Mouse (Mus musculus) midbrain, embryonic 14.5 days (tissue): Measurements from ENCODE around the gene Eif2b1. TPM values are rescaled to one million over a fixed set of nuclear protein-coding genes. Genes with fewer than 3 reads are reported as not detected.
"Not testable (repeated sequence)": the region's sequence is repeated elsewhere in the genome, so short reads cannot be mapped to it uniquely, and the experiment has no call there.

ENCODE experiments used
- ATAC-seq: fragments of 200-750 bp; cut with Nextera tagmentation; 2 replicates; pipeline ENCODE4 v1.8.0; 2017; ENCODE audit warnings: moderate number of reproducible peaks, moderate library complexity; ENCODE audit not compliant: low FRiP score, low TSS enrichment
- DNase-seq: peaks from one replicate; pipeline ENCODE4 v3.0.0-alpha.2; 2015
- H3K27ac ChIP-seq: fragments of 300-500 bp; sonication (generic); replicated peaks from 2 replicates; pipeline ENCODE4 v1.5.1; 2014; ENCODE audit warnings: mild to moderate bottlenecking, low read depth, low read length, moderate library complexity
- H3K27me3 ChIP-seq: fragments of 300-500 bp; sonication (generic); 2 replicates; pipeline ENCODE4 v1.6.1; 2014; ENCODE audit warnings: low read length, control low read depth, mixed read lengths; ENCODE audit not compliant: control insufficient read depth, insufficient read depth
- H3K36me3 ChIP-seq: fragments of 300-500 bp; sonication (generic); 2 replicates; pipeline ENCODE4 v1.6.1; 2014; ENCODE audit warnings: low read length, control low read depth; ENCODE audit not compliant: control insufficient read depth, insufficient read depth
- H3K4me1 ChIP-seq: fragments of 300-500 bp; sonication (generic); 2 replicates; pipeline ENCODE4 v1.6.1; 2014; ENCODE audit warnings: mild to moderate bottlenecking, antibody characterized with exemption, low read length, control low read depth; ENCODE audit not compliant: control insufficient read depth, insufficient read depth
- H3K4me2 ChIP-seq: fragments of 300-500 bp; sonication (generic); 2 replicates; pipeline ENCODE4 v1.6.1; 2014; ENCODE audit warnings: mild to moderate bottlenecking, low read length, moderate library complexity
- H3K4me3 ChIP-seq: fragments of 300-500 bp; sonication (generic); replicated peaks from 2 replicates; pipeline ENCODE4 v1.5.1; 2014; ENCODE audit warnings: low read depth, low read length
- H3K9ac ChIP-seq: fragments of 300-500 bp; sonication (generic); replicated peaks from 2 replicates; pipeline ENCODE4 v1.6.1; 2014; ENCODE audit warnings: mild to moderate bottlenecking, low read length, moderate library complexity
- H3K9me3 ChIP-seq: fragments of 300-500 bp; sonication (generic); 2 replicates; pipeline ENCODE4 v1.6.1; 2016; ENCODE audit warnings: low read length, control low read depth, mixed read lengths; ENCODE audit not compliant: control insufficient read depth
- WGBS: fragments of 180-500 bp; shearing (Covaris S2); extraction: QIAGEN DNeasy Blood & Tissue Kit; methylation state at CpG from one replicate; pipeline ENCODE4 v1.1.7; 2014; 5-methylcytosine and 5-hydroxymethylcytosine counted together
- polyA plus RNA-seq: library from polyadenylated mRNA; unstranded; fragments of >200 nt; fragmentation: Nextera tagmentation; extraction: Ambion mirVana; gene quantifications from 2 replicates; pipeline ENCODE4 v1.2.1, GENCODE M21; 2014

Eif2b1 gene
- polyA plus RNA-seq, 1 experiment from 2014 or later, result 73.4 TPM

DNA sequence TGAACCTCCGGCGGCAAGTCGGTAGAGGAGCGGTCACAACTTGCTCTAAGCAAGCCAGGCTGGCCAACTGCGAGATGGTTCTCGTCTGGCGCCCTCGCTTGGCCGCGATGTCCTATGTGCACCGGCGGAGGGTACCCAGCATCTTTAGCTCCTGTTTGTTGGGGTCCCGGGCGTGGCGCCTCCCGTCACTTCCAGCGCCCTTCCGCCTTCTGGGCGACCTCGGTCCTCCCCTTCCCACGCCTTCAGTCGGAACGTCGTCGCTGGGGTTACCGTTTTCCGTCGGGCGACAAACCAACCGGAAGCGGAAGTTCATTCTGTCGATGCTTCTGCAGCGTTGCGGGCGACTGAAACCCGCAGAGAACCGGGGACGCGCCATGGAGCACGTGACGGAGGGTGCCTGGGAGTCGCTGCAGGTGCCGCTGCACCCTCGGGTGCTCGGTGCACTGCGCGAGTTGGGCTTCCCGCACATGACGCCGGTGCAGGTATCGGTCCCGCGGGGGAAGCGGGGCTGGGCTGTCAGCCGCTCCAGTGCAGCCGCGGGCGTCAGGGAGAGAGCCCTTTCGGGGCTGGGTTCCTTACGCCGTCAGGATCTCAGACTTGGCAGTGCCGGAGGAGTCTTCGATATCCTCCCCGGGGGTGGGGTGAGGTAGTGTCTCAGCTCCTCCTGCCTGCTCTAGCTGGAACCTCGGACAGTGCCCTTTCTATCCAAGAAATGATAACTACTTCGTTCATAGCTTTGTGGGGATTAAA, 26.2 kb downstream of the Eif2b1 start, which contains the start of gene Ddx55:
Gene Ddx55, plus strand, starts transcription at position 307 of the 750 bp plus-strand sequence.
- no peaks in the 10 kb centered on the region for H3K9me3 ChIP-seq
- 0 out of 2 replicates have a peak, but pooled peaks cover 5% of the 10 kb centered on the region for H3K4me1 ChIP-seq
- under 1% methylated on average over 66 of the region's 66 CpGs for WGBS
- H3K4me2 ChIP-seq, result peak within 1 kb of the TSS; percentile 78
- DNase-seq (peak; percentile 95), ATAC-seq (peak; percentile 66; the same call in 1 of the 2 replicates)
- H3K9ac ChIP-seq, result peak within 1 kb of the TSS; percentile 75
- H3K36me3 ChIP-seq, result peaks cover 46% of the 10 kb centered on the region
- H3K4me3 ChIP-seq, result peak within 1 kb of the TSS; percentile 76
- H3K27me3 ChIP-seq, result no peaks in the 10 kb centered on the region
- peak within 1 kb of the TSS; percentile 84 for H3K27ac ChIP-seq

DNA sequence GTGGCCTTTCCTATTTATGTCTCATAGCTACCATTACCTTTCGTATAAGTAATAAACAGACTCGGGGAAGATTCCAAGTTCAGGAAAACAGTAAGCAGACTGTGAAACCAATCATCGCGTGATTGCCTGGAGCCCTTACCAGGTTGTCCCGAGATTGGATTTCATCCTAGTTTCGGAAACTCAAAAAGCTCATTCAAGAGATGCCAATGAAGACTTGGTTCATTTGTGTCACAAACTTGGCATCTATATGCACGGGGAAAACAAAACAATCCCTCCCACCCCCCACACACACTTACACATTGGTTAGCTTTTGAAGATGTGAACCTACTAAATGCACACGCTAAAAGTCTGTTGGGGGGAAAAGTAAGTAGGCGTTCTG, 26.8 kb downstream of the Eif2b1 start:
- H3K9ac ChIP-seq, result peak overlapping the region; percentile 75
- H3K4me2 ChIP-seq, result peak overlapping the region; percentile 78
- H3K4me3 ChIP-seq, result peak overlapping the region; percentile 76
- peaks cover 44% of the 10 kb centered on the region for H3K36me3 ChIP-seq
- no peaks in the 10 kb centered on the region for H3K9me3 ChIP-seq
- 0 out of 2 replicates have a peak, but pooled peaks cover 5% of the 10 kb centered on the region for H3K4me1 ChIP-seq
- H3K27ac ChIP-seq, result peak overlapping the region; percentile 84; the same call in 1 of the 2 replicates
- ATAC-seq (no peak), DNase-seq (peak; percentile 24)
- H3K27me3 ChIP-seq, result no peaks in the 10 kb centered on the region
- 10% methylated on average over 9 of the region's 9 CpGs for WGBS

DNA sequence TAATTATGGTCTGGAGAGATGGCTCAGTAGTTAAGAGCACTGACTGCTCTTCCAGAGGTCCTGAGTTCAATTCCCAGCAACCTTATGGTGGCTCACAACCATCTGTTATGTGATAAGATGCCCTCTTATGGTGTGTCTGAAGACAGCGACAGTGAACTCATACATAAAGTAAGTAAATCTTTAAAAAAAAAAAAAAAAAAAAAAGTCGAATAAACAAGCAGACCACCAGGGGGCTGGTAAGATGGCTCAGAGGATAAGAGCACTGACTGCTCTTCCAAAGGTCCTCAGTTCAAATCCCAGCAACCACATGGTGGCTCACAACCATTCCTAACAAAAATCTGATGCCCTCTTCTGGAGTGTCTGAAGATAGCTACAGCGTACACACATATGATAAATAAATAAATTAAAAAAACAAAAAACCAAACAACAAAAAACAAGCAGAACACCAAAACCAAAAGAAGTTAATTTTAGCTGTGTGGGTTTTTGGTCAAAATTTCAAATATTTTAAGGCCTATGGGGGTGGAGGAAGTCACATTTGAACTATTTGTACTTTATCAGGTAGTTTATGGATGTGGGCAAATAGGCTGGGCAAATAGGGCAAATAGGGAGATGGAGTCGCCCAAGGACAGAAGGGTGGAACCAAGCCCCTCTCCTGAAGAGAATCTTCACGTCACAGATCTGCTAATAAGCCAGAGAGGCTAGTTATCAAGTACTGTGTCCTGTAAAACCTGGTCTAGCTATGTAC, 27.4 kb downstream of the Eif2b1 start:
- Histone ChIP-seq H3K4me2 (peak overlapping the region; percentile 78), H3K36me3 (peaks cover 44% of the 10 kb centered on the region), H3K4me3 (peak overlapping the region; percentile 76)
- not testable (repeated sequence) for H3K27me3 ChIP-seq, DNase-seq, H3K27ac ChIP-seq, H3K9me3 ChIP-seq, ATAC-seq, H3K4me1 ChIP-seq, H3K9ac ChIP-seq
- WGBS, result 32% methylated on average over 5 of the region's 5 CpGs

GRCm38 (mm10) chr5:124550737-124551136, 28.2 kb downstream of the Eif2b1 start:
- H3K27ac ChIP-seq, H3K27me3 ChIP-seq, H3K4me3 ChIP-seq, H3K9ac ChIP-seq, ATAC-seq, DNase-seq, H3K4me1 ChIP-seq, H3K9me3 ChIP-seq, H3K4me2 ChIP-seq: not testable (repeated sequence)
- 86% methylated on average over 4 of the region's 4 CpGs for WGBS
- peaks cover 45% of the 10 kb centered on the region for H3K36me3 ChIP-seq

GRCm38 (mm10) chr5:124541602-124541973, 37.3 kb downstream of the Eif2b1 start:
- H3K4me1 ChIP-seq, result peaks cover 7% of the 10 kb centered on the region
- H3K4me2 ChIP-seq, result peak overlapping the region; percentile 71
- peak overlapping the region; percentile 86 for H3K4me3 ChIP-seq
- WGBS, result 16% methylated on average over 8 of the region's 8 CpGs
- DNase-seq (no peak), ATAC-seq (no peak)
- peak overlapping the region; percentile 76 for H3K9ac ChIP-seq
- H3K36me3 ChIP-seq, result peaks cover 36% of the 10 kb centered on the region
- H3K27me3 ChIP-seq, result no peaks in the 10 kb centered on the region
- H3K27ac ChIP-seq, result no peak overlapping the region
- H3K9me3 ChIP-seq, result no peaks in the 10 kb centered on the region

DNA sequence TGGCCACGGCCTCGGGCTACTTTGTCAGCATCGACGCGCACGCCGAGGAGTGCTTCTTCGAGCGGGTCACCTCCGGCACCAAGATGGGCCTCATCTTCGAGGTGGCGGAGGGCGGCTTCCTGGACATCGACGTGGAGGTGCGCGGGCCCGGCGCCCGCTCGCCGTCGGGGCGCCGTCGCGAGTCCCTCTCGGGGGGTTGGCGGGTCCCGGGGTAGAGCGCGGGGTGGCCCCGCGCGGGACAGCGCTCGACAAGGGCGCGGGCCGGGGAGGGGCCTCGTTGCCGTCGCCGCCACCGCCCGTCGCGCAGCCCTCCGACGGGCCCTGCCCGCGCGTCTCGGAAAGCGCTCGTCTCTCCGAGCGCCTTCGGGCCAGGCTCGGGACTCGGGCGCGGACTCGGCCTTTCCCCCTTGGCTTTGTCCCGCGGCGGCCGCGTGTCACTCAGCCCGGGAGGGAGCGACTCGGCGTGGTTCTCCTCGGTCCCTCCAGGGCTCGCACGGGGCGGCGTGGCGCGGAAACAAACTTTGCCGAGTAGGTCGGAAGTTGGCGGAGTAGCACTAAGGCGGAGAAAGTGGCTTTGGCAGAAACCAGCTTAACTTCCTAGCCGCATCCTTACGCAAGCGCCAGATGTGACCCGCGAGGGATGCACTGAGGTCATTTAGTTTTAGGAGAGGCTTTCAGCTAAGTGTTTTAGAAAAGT, 37.9 kb downstream of the Eif2b1 start:
- ATAC-seq (peak; percentile 71), DNase-seq (peak; percentile 75)
- H3K4me2 ChIP-seq, result peak overlapping the region; percentile 71
- H3K27ac ChIP-seq, result peak overlapping the region; percentile 74
- no peaks in the 10 kb centered on the region for H3K9me3 ChIP-seq
- H3K27me3 ChIP-seq, result no peaks in the 10 kb centered on the region
- H3K9ac ChIP-seq, result peak overlapping the region; percentile 76
- peaks cover 30% of the 10 kb centered on the region for H3K36me3 ChIP-seq
- H3K4me1 ChIP-seq, result peaks cover 7% of the 10 kb centered on the region
- H3K4me3 ChIP-seq, result peak overlapping the region; percentile 86
- WGBS, result under 1% methylated on average over 71 of the region's 89 CpGs

DNA sequence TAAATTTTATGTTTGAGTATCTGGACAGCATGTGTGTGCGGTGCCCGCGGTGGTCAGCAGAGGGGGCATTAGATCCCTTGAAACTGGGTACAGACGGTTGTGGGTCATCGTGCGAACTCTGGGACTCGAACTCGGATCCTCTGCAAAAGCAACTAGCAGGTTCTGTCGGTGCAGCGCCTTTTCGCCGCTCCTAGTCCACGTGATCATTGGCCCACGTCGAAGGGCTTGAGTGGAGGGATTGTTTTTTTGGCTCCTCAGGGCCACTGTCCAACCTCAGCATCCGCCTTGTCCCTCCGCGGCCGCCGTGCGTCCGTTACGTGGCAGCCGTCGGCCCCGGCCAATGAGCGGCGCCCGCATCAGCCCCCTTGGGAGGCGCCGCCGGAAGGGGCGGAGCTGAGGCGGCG, 38.5 kb downstream of the Eif2b1 start, which contains the start of gene Tmed2:
Gene Tmed2, plus strand, starts transcription at position 313 of the 404 bp plus-strand sequence.
- ATAC-seq (peak; percentile 96), DNase-seq (peak; percentile 99)
- peak within 1 kb of the TSS; percentile 76 for H3K9ac ChIP-seq
- H3K36me3 ChIP-seq, result peaks cover 25% of the 10 kb centered on the region
- H3K4me1 ChIP-seq, result peaks cover 7% of the 10 kb centered on the region
- under 1% methylated on average over 35 of the region's 35 CpGs for WGBS
- peak within 1 kb of the TSS; percentile 86 for H3K4me3 ChIP-seq
- no peaks in the 10 kb centered on the region for H3K9me3 ChIP-seq
- peak within 1 kb of the TSS; percentile 74 for H3K27ac ChIP-seq
- H3K4me2 ChIP-seq, result peak within 1 kb of the TSS; percentile 71
- H3K27me3 ChIP-seq, result no peaks in the 10 kb centered on the region

DNA sequence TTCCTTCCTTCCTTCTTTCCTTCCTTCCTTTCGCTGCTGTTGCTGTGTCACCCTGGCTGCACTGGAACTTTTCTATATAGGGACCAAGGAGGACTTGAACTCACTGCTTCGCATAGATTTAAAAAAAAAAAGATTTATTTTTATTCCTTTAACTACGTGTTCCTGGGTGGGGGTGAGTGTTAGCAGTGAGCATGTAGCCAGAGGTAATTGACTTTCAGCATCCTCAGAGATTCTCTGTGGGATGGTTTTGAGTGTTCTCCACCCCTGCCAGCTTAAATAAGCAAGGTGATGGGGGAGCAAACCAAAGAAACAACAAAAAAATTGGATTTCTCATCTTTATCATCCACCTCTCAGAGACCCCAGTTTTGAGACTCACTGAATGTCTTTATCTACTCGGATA, 39.0 kb downstream of the Eif2b1 start:
- Histone ChIP-seq H3K9ac (no peak overlapping the region), H3K4me3 (peak overlapping the region; percentile 86; the same call in 1 of the 2 replicates), H3K27me3 (no peaks in the 10 kb centered on the region), H3K36me3 (peaks cover 21% of the 10 kb centered on the region), H3K9me3 (no peaks in the 10 kb centered on the region), H3K4me2 (peak overlapping the region; percentile 38), H3K4me1 (peaks cover 7% of the 10 kb centered on the region), H3K27ac (peak overlapping the region; percentile 66; the same call in 1 of the 2 replicates)
- WGBS, result 74% methylated on average over 4 of the region's 4 CpGs
- ATAC-seq (no peak), DNase-seq (no peak)
